Mouse (Mus musculus) embryonic facial prominence, embryonic 10.5 days (tissue): ENCODE measurements around the gene Fam89b. TPM values are rescaled to one million over a fixed set of nuclear protein-coding genes. Genes with fewer than 3 reads are reported as not detected.

Experiments used
- DNase-seq: peaks from one replicate; pipeline ENCODE4 v3.0.0-alpha.2; 2017; ENCODE audit warnings: low spot score
- H3K27ac ChIP-seq: fragments of 300-500 bp; sonication (generic); replicated peaks from 2 replicates; pipeline ENCODE4 v1.5.1; 2016; ENCODE audit warnings: mild to moderate bottlenecking
- H3K27me3 ChIP-seq: fragments of 300-500 bp; sonication (generic); replicated peaks from 2 replicates; pipeline ENCODE4 v1.6.1; 2016; ENCODE audit warnings: low read depth, mild to moderate bottlenecking; ENCODE audit not compliant: poor library complexity, severe bottlenecking
- H3K36me3 ChIP-seq: fragments of 300-500 bp; sonication (generic); replicated peaks from 2 replicates; pipeline ENCODE4 v1.6.1; 2016; ENCODE audit warnings: mild to moderate bottlenecking, moderate library complexity
- H3K4me1 ChIP-seq: fragments of 300-500 bp; sonication (generic); 2 replicates; pipeline ENCODE4 v1.6.1; 2016
- H3K4me3 ChIP-seq: fragments of 300-500 bp; sonication (generic); 2 replicates; pipeline ENCODE4 v1.5.1; 2016; ENCODE audit warnings: mild to moderate bottlenecking, moderate library complexity
- H3K9me3 ChIP-seq: fragments of 300-500 bp; sonication (generic); 2 replicates; pipeline ENCODE4 v1.6.1; 2016; ENCODE audit warnings: mild to moderate bottlenecking
- WGBS: fragments of 180-500 bp; shearing (Covaris S2); methylation state at CpG from one replicate; pipeline ENCODE4 v1.1.7; 2016; 5-methylcytosine and 5-hydroxymethylcytosine counted together
- polyA plus RNA-seq: library from polyadenylated mRNA; unstranded; fragments of >200 nt; fragmentation: Nextera tagmentation; extraction: Ambion mirVana; gene quantifications from 2 replicates; pipeline ENCODE4 v1.2.1, GENCODE M21; 2016

The Fam89b gene
- polyA plus RNA-seq, 1 experiment from 2014 or later: 151 TPM

GRCm38 (mm10) chr19:5730314-5731186, 1.1 kb upstream of the Fam89b start:
- WGBS: 75% methylated on average over 29 of the region's 29 CpGs
- Histone ChIP-seq H3K27me3 (peaks cover 16% of the 10 kb centered on the region), H3K9me3 (no peaks in the 10 kb centered on the region), H3K4me1 (peaks cover 57% of the 10 kb centered on the region), H3K36me3 (peaks cover 22% of the 10 kb centered on the region), H3K4me3 (peak overlapping the region; percentile 97), H3K27ac (peak overlapping the region; percentile 79)
- DNase-seq: no peak

- Histone ChIP-seq H3K36me3 (peaks cover 39% of the 10 kb centered on the region), H3K4me3 (peak overlapping the region; percentile 97), H3K9me3 (no peaks in the 10 kb centered on the region), H3K27me3 (peaks cover 8% of the 10 kb centered on the region), H3K4me1 (peaks cover 74% of the 10 kb centered on the region), H3K27ac (peak overlapping the region; percentile 99)
- no peak for DNase-seq
- WGBS: 11% methylated on average over 37 of the region's 37 CpGs
Observed at GRCm38 (mm10) chr19:5728631-5729443, 616 bp downstream of the Fam89b start.

GRCm38 (mm10) chr19:5727701-5728100, 1.8 kb downstream of the Fam89b start:
- Histone ChIP-seq H3K27me3 (peaks cover 8% of the 10 kb centered on the region), H3K9me3 (no peaks in the 10 kb centered on the region), H3K27ac (peak overlapping the region; percentile 31; the same call in 1 of the 2 replicates), H3K36me3 (peaks cover 50% of the 10 kb centered on the region), H3K4me1 (peaks cover 75% of the 10 kb centered on the region), H3K4me3 (peak overlapping the region; percentile 97)
- DNase-seq: peak; percentile 90
- WGBS: 5% methylated on average over 14 of the region's 14 CpGs

- Histone ChIP-seq H3K27ac (0 out of 2 replicates have a peak overlapping the region, but pooled peaks have one; percentile 31), H3K27me3 (peaks cover 8% of the 10 kb centered on the region), H3K9me3 (no peaks in the 10 kb centered on the region), H3K36me3 (peaks cover 57% of the 10 kb centered on the region), H3K4me3 (peak overlapping the region; percentile 97), H3K4me1 (peaks cover 74% of the 10 kb centered on the region)
- WGBS: 81% methylated on average over 15 of the region's 15 CpGs
- no peak for DNase-seq
Observed at GRCm38 (mm10) chr19:5726961-5727578, 2.4 kb downstream of the Fam89b start.

- peak within 1 kb of the TSS; percentile 75 for H3K27ac ChIP-seq
- peak; percentile 69 for DNase-seq
- no peaks in the 10 kb centered on the region for H3K9me3 ChIP-seq
- H3K4me1 ChIP-seq: peaks cover 66% of the 10 kb centered on the region
- 10% methylated on average over 49 of the region's 49 CpGs for WGBS
- H3K36me3 ChIP-seq: peaks cover 68% of the 10 kb centered on the region
- peak within 1 kb of the TSS; percentile 97 for H3K4me3 ChIP-seq
- H3K27me3 ChIP-seq: peaks cover 8% of the 10 kb centered on the region
Observed at GRCm38 (mm10) chr19:5725767-5726515, 3.5 kb downstream of the Fam89b start, which contains the start of gene Ehbp1l1. Gene Ehbp1l1, minus strand, starts transcription at chr19:5726317.

GRCm38 (mm10) chr19:5725029-5725707, 4.3 kb downstream of the Fam89b start:
- Histone ChIP-seq H3K4me3 (peak overlapping the region; percentile 97), H3K36me3 (peaks cover 70% of the 10 kb centered on the region), H3K9me3 (no peaks in the 10 kb centered on the region), H3K27ac (peak overlapping the region; percentile 75; the same call in 1 of the 2 replicates), H3K27me3 (peaks cover 8% of the 10 kb centered on the region), H3K4me1 (peaks cover 58% of the 10 kb centered on the region)
- 81% methylated on average over 12 of the region's 12 CpGs for WGBS
- no peak for DNase-seq

GRCm38 (mm10) chr19:5724549-5724941, 4.9 kb downstream of the Fam89b start:
- H3K9me3 ChIP-seq: no peaks in the 10 kb centered on the region
- 76% methylated on average over 7 of the region's 7 CpGs for WGBS
- H3K36me3 ChIP-seq: peaks cover 75% of the 10 kb centered on the region
- DNase-seq: no peak
- peak overlapping the region; percentile 75; the same call in 1 of the 2 replicates for H3K27ac ChIP-seq
- peak overlapping the region; percentile 97 for H3K4me3 ChIP-seq
- peaks cover 8% of the 10 kb centered on the region for H3K27me3 ChIP-seq
- H3K4me1 ChIP-seq: peaks cover 52% of the 10 kb centered on the region

- WGBS: 73% methylated on average over 4 of the region's 4 CpGs
- H3K36me3 ChIP-seq: peaks cover 80% of the 10 kb centered on the region
- peak overlapping the region; percentile 75 for H3K27ac ChIP-seq
- no peaks in the 10 kb centered on the region for H3K9me3 ChIP-seq
- H3K27me3 ChIP-seq: peaks cover 8% of the 10 kb centered on the region
- peak overlapping the region; percentile 97; the same call in 1 of the 2 replicates for H3K4me3 ChIP-seq
- peaks cover 51% of the 10 kb centered on the region for H3K4me1 ChIP-seq
- no peak for DNase-seq
Observed at GRCm38 (mm10) chr19:5723934-5724548, 5.4 kb downstream of the Fam89b start.

- H3K36me3 ChIP-seq: peaks cover 91% of the 10 kb centered on the region
- WGBS: 90% methylated on average over 7 of the region's 7 CpGs
- DNase-seq: no peak
Observed at GRCm38 (mm10) chr19:5722848-5723425, 6.5 kb downstream of the Fam89b start.

GRCm38 (mm10) chr19:5721233-5721632, 8.2 kb downstream of the Fam89b start:
- 91% methylated on average over 6 of the region's 6 CpGs for WGBS
- Histone ChIP-seq H3K4me1 (peaks cover 38% of the 10 kb centered on the region), H3K36me3 (peaks cover 95% of the 10 kb centered on the region), H3K4me3 (no peak overlapping the region), H3K27ac (no peak overlapping the region), H3K27me3 (peaks cover 12% of the 10 kb centered on the region), H3K9me3 (no peaks in the 10 kb centered on the region)
- DNase-seq: no peak

More at GRCm38 (mm10) chr19:5722848-5723425, 6.5 kb downstream of the Fam89b start:
- peak overlapping the region; percentile 16; the same call in 1 of the 2 replicates for H3K4me3 ChIP-seq
- no peaks in the 10 kb centered on the region for H3K9me3 ChIP-seq
- no peak overlapping the region for H3K27ac ChIP-seq
- H3K4me1 ChIP-seq: peaks cover 42% of the 10 kb centered on the region
- H3K27me3 ChIP-seq: peaks cover 8% of the 10 kb centered on the region
